Mouse (Mus musculus) induced T-regulatory cell, adult 2 months (primary cell): ENCODE results near the gene Gsap.
A peak's percentile ranks its signal among the peaks of the same experiment; 100 is the strongest.

ENCODE experiments used
- DNase-seq: peaks from one replicate; pipeline ENCODE4 v3.0.0-alpha.2; 2012; ENCODE audit warnings: low read depth

The Gsap gene

DNA sequence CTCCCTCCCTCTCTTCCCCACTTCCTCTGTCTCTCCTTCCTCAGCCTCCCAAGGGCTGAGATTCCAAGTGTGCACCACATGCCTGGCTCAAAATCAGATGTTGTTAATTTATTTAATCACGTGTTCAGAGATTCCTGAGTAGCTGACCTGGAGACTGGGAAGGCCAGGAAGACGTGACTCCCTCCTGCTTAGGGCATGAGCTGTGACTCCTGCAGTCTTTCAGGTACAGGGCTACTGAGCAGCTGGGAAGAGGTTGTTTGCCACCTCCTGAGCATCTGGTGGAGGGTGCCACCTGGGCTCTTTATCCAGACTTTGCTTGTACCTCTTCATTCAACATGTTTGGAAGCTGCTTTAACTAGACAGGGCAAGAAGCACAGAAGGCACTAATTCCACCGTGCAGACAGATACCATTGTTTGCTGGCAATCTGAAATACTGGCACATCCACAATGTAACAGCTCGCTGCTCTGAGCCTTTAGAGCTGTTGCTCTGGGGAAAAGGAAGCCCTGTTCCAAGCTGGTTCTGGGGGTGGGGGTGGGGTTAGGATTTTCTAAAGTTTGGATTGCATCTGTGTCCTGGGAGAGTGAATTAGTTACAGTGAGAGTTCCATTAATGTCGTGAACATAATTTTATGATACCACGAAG lies 75.3 kb downstream of the Gsap start:
- DNase-seq, result no peak

DNA sequence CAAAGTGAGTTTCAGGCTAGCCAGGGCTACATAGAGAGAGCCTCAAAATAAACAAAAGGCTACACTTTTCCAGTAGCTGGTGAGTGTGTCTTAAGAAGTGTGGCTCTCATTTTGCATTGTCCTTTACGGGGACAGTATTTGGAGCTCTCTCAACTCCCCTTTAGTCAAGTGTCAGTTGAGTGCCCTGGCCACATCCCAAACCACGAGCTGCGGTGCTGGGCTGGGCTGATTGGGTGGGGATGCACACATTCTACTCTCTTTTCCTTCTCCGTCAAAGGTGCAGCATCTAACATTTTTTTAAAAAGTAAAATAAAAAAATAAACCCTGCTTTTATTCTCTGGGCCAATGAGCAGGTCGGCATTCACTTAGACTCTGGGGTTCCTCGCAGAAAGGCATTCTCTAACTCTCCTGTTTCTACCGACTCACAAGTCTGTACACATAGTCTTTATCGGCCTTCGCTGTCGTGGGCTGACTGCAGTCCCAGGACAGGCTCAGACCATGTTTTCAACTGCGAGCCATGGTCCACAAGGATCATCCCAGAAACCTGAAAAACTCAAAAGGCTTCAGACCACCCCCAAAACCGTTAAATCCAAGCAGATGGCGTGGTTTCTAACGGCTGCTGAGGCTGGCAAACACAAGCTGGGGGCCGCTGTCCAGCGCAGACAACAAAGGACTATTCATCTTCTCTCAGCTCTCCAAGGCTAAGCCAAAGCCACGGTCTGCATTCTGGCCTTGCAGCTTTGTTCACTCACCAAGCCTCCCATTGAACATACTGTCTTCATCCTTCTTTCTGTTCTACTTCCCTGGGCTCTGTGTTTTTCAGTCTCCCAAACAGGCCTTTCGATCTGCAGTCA lies 77.4 kb downstream of the Gsap start:
- DNase-seq, result no peak

DNA sequence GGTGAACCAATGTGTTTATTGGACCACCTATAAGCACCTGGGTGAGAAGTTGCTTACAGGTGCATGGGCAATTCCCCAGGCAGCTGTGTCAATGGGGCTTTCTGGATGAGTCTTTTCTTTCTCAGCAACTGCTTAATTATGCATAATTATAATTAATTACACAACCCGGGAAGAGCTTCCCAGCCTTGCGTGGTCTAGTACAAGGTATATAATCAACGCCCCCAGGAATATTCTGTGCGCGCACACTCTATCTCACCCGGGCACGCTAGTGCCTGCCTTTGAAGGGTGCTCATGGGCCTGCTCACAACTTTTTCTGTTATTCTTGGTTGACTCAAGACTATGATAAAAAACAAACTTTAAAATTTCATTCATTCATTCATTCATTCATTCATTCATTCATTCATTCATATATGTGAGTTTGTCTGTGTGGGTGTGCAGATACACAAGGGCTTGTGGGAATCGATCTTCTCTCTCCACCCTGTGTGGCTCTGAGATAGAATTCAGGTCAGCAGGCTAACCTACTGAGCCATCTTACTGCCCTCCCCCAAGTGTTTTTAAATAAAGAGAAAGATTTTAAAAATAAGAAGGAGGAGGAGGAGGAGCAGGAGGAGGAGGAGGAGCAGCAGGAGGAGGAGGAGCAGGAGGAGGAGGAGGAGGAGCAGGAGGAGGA lies 78.4 kb downstream of the Gsap start:
- DNase-seq, result no peak

DNA sequence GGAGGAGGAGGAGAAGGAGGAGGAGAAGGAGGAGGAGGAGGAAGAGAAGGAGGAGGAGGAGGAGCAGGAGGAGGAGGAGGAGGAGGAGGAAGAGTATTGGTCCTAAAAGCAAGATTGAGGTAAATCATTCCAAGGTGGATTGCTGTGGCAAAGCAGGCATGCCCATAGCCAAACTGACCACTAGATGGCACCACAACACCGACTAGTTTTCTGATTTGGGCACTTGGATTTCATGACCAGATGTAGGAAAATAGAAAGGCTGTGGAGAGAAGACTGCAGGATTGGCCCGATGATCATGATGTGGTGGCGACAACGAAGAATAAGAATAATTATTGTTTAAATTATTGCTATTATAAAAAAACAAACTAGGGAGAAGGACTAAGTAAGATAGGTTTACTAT lies 79.0 kb downstream of the Gsap start:
- peak; percentile 86 for DNase-seq

DNA sequence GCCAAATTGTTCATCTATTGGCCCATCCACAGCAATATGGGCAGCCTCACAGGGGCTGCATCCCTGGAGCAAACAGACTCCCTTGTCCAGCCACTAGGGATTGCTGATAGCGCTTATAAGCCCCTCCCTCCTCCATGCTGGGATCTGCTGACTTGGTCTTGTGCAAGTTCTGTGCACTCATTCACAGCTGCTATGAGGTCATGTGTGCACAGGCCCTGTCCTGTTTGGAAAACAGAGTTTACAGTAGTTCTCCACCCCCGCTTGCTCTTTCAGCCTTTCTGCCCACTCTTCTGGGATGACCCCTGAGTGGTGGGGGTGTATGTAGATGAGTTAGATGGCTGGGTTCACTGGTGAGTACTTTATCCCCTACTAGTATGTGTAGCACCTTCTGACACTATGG lies 81.0 kb downstream of the Gsap start:
- DNase-seq, result no peak

DNA sequence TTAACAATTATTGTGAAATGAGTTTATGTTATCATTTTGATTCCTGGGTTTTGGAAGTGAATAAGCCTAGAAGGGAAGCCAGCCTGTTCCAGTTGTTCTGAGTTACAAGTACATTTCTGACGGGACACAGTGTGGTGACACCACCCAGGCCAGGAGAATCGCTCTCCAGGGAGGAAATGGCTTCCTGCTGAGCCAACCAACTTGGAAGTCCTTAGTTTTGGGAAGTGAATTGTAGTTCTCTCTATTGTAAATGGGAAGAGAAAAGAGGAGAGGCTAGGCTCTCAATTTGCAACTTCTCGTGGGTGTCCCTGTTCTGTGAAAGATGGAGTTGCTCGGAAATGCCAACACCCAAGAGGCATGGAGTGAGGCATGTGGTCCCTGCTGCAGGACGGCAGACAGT lies 83.4 kb downstream of the Gsap start:
- no peak for DNase-seq

DNA sequence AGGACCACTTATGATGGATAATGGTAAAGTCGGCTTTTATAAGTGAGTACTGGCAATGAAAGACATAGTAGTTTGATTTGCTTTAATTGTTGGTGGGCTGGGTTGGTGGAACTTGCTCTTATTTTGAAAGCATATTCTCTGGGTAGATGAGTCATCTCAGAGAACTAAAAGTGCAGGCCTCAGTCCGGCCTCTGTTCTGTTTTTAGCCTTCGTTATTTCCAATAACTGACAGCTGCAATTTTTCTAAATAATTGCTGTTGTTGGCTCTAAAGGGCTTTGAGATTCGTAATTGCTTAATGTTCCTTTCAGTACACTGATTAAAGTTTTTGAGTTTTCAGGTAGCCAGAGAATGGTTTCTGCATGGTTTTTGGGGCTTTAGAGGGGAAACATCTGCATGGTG lies 84.7 kb downstream of the Gsap start:
- DNase-seq, result no peak

DNA sequence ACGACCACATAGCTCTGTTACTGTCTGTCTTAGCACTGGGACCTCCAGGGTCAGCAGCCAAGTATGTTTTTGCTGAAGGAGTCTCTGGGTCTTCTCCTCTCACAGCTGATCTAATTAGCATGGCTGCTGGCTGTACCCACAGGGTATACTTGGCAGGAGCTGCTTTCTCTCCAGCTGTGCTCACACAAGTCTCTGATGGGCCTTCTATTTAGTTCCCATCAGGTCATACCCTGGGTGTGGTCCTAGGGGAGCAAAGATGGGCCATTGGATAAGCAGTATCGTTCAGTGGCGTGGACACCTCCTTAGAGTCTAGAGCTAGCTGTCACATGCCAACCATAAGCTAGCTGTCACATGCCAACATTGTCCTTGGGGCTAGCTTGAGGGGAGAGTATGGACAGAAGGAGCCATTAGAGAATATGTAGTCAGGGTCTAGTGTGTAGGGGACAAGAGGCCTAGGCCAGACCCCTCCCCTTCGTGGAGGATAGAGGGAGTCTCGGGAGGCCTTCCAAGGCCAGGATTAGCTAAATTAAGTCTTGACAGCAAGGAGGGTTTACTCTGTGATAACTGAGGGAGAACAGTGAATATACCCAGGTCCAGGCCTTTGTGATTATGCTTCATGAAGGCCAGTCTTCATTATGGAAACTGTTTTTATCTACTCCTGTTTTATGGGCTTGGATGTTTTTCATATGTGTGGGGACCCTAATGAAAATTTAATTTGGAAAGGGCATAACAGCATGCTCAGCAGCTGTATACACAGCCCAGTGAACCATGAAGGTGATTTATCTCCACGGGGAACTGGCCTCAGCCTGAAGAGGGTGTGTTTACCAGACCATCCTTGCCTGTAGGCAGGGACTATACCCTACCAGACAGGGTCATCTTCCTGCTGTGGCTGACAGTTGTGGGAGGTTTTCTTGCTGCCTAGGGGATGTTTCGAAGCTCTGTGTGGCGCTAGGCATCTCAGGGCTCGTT lies 85.6 kb downstream of the Gsap start:
- DNase-seq, result no peak

DNA sequence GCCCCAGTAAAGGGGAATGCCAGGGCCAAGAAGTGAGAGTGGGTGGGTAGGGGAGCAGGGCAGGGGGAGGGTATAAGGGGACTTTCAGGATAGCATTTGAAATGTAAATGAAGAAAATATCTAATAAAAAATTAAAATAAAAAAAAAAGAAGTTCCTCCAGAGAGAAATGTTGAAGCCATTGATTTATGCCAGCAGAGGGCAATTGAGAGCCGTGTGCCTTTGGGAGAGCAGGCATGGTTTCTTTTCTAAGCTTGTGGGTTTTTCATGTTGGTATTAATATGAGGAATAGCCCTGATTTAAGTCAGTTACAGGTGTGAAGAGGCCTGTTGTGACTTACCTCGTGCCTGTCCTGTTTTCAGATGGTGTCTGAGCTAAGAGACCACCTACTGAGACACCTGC lies 91.6 kb downstream of the Gsap start:
- DNase-seq, result peak; percentile 23

DNA sequence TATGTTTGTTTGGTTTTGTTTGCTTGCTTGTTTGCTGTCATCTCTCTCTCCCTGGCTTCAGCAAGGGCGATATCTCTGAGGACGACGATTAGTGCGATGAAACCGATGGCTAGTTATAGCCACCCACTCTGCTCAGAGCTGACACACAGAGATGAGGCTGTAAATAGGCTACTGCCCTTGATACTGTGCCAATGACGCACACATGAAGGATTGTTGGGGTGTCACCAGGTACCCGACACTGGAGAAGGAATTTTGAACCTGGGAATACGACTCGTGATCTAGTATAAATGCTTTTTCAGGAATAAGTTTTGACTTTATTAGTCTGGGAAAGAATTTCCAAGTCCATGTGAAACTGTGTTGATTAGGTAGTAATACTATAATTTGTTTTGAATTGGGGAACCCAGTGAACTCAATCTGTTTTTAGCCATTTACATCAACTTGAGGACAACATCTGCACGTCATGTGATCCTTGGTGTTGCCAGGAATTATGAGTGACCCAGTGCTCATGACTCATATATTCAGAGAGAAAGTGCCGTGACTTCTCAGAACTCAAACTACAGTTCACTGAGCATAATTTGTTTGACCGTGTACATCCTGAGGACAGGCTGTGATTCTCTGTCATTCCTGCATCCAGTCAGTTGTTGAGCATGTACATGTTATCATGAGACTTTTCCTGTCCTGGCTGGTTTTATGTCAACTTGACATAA lies 97.5 kb downstream of the Gsap start:
- no peak for DNase-seq

DNA sequence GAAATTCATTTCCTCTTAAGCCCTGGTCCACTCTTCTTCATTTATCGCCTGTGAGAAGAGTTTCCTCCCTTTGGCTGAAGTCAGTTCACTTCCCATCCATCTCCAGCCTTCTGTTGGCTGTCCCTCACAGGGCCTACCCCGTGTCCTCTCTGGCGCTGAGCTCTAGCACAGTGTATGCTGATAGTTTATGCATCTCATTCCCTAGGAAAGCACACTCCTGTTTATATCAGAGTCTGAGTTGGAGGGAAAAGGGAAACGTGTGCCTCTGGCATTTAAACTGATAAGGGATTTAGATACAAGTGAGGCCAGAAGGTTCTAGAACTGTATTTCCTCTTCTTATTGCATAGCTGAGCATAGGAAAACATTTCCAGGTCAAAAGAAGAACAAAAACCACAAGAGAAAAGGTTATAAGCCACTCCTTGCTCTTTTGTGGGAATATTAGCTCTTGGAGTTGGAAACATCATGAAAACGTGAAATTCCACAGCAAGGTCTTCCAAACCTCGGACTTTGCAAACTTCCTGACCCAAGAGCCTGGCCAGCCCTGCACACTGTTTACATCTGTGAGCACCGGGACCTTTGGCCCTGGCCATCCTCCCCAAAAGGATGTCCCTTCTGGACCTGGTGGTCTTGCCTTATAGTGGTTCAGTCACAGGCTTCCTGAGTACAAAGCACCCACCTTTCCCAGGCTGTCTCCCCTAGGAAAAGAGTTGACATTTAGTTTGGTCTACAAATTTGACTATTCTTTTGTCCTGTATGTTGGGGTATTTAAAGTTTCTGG lies 102.8 kb downstream of the Gsap start:
- no peak for DNase-seq

DNA sequence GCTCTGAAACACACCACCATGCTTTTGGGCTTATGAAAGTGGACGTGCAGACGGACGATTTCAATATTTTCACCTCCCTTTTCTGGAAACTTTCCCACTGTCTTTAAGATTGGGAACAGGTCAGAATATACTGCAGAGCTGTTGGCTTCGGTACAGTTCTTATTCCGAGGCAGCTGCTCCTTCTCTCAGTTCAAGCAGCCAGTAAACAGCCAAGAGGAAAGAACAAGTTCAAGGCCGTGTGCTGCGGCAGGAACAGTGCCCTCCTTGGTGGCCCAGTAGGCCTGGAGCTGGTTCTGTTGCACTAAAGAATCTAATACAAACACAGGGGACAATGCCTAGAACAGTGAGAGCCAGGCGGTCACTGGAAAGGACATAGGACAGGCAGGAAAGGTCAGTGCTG lies 104.5 kb downstream of the Gsap start:
- no peak for DNase-seq

DNA sequence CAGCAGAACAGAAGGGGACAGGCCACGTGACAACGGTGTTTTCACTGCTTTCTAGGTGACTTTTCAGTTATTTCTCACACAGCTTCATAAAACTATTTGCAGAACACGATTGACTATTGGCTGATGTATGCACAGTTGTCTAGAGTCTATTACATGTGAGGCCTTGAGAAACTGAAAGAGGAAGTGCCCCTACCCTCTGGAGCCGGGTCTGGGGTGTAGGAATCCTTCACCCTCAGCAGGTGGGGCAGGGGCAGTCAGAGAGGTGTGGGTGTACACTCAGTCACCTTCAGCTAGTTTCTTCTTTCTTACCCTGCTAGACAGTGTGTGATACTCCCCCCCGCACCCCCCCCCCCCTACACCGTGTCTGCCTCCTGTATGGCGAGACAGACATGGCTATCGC lies 109.6 kb downstream of the Gsap start:
- DNase-seq, result no peak

DNA sequence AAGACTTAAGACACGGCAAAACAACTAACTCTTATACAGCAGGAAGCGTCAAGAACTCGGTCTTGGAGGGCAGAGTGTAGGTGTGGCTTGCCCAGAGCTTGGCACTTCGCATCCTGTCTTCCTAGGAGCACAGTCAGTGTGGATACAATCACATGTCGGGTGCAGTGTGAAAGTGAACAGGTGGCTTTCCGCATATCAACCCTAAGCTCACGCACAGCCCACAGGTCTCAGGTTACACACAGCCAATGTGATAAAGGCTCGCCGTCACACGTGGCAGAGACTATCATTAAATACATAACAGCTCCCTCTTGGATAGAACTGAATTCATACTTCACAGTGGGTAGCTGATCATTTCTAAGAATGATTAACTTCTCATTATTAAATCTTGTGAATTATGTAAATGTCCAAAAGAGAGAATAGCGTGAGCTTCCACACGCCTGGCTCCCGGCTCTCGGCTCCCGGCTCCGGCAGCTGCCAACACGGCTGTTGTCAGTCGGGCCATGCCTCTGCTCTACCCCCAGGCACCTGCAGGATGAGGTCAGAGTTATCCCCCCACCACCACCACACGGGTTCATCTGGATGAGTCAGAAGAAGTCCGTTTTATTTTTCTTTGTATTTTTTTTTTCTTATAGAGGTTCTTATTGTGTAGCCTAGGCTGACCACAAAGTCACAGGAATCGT lies 113.2 kb downstream of the Gsap start:
- DNase-seq, result no peak

DNA sequence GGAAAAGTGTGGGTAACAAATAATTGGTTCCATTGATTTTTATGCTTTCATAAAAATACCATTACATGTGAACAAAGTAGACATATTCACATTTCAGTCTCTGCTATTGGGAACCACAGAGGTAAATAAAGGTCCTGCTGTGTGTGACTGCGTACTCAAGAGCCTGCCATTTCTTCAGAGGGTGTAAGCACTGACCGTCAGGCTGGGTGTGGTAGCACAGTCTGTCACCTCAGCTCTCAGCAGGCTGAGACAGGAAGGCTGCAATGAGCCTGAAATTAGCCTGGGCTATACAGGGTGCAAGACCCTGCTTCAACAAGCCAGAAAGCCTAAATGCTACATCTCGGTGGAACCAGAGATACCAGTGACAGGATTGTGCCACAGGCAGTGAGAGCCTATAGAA lies 114.0 kb downstream of the Gsap start:
- no peak for DNase-seq

DNA sequence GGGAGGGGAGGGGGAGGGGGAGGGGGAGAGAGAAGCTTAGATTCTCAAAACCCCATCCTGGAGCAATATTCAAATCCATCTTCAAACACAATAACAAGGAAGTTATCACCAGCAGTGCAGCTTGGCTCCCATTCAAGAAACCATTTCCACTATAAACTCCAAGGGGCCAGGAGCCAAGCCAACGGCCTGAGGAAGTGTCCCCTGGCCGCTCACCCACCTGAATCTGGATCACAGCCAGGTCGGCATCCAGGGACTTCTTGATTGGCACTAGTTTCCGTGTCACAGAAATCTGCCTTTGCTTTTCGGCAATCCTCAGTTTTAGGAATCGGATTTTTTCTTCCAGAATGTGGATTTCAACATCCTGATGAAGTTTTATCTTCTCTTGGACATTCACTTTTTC lies 115.0 kb downstream of the Gsap start:
- DNase-seq, result no peak

DNA sequence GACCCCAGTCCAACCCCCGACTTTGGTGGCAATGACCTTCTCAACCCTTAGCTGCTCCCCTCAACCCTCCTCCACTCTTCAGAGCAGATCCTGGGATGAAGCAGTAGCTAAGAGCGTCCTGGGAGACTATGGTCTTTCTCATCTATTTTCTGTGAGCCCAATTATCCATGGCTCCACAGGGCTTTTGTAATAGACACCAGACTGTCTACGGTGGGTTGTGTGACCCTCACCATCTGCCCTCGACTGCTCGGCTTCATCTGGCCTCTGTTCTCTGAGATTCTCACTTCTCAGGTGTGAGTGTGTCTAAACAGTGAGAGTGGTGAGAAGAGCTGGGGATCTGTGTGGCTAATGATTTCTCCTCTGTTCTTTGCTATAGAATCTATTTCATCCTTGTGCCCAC lies 121.1 kb downstream of the Gsap start:
- no peak for DNase-seq

DNA sequence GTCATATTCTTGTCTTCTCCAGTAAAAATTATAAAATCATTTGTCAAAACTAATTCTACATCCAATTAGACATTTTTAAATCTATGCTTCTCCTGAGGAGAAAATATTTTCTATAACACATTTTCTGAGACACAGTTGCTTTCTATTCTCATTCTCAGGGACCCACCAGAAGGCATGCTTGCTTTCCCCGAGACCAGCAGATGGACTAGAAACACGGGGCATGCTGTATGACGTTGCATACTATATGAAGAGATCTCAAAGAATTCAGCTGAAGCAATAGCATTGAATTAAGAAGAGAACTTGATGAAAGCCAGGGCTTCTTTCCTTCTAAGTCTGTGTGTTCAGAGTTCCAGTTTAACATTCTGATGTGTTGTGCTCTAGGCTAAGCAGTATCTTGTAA lies 128.6 kb downstream of the Gsap start:
- no peak for DNase-seq

DNA sequence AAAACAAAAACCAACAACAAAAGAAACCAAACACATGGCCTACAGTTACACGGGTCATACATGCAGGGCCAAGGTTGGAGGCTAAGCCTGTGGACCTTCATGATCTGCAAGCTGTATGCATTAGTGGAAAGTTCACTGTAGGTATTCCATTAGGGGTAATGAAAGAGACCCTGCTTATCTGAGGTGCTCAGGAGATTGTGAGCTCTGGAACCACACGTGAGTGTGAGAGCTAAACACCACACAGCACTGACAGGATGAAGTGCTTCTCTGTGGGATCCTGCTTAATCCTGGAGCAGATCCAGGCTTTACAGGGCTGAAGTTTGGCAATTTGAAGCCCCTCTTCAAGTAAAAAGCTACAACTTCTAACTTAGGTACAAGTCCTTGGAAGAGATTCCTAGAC lies 134.1 kb downstream of the Gsap start:
- no peak for DNase-seq

DNA sequence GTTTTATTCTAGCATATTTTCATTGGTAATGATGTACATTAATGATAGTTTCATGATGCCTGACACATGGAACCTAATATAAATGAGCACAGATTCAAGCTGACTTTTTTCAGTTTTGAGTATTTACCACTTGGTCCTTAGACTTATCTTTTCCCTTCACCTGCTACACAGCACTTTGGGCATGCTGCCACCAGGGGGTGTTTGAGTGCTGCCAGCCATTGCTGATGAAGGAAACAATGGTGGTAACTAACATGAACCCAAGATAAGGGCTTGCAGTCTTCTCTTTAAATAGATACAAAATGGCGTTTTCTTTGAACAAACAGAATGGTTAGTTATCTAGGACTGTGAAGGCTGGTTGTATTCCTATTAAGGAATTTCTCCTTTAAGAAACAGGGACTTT lies 140.4 kb downstream of the Gsap start:
- peak; percentile 90 for DNase-seq
